Mouse (Mus musculus) lung, postnatal 14 days (tissue): ENCODE measurements around the gene Frrs1.
A peak's percentile ranks its signal among the peaks of the same experiment; 100 is the strongest.

Source experiments
- DNase-seq: peaks from one replicate; pipeline ENCODE4 v3.0.0; 2021

Gene Frrs1

DNA sequence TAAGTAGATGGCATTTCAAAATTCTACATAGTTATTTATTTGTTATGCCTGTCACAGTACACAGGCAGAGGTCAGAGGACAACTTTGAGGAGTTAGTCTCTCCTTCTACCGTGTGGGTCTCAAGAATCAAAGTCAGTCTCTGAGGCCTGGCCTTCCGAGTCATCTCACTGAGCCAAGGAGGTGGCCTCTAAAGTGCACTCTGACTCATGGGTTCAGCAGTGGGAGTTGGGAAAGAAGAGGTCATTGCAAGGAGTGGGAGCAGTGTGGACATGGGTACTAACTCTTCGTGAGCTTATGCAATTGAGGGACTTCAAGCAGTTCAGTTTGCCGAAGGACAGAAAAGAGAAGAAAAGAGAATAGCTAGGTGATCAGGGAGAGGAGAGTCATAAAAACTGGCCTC is 10.3 kb upstream of the Frrs1 start:
- DNase-seq: no peak

DNA sequence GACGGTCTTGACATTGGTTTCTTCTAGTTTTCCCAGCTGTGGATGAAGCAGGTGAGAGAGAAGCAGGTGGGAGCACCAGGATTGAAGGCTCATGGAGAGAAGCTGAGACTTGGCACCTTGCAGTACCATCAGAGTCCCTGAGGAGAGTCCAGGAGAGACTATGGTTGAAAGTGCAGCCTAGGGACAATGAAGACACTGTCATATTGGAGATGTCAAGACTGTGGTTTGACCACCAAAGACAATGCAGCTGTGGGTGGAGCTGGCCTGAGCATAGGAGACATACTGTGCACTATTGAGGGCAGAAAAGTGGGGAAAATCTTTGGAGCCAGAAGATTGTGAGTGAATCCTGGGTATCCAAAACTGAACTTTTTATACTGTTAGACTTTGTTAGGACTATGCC is 8.9 kb upstream of the Frrs1 start:
- no peak for DNase-seq

DNA sequence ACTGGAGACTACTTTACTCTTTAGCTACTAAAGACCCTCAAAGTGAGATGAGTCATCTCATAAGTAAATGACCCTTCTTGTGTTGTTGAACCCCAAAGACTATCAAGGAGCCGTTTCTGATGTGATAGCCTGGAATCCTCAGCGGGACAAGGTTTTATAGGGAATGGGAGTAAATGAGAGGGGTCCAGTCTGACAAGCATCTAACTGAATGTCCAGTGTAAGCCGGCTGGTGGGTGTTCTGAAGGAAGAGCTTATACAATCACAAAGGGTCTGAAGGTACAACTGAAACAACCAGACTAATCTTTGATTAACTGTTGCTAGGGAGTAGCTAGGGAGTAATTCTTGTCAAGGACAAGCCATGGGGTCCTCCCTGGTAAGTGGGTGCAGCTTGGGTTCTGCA is 6.8 kb upstream of the Frrs1 start:
- no peak for DNase-seq

DNA sequence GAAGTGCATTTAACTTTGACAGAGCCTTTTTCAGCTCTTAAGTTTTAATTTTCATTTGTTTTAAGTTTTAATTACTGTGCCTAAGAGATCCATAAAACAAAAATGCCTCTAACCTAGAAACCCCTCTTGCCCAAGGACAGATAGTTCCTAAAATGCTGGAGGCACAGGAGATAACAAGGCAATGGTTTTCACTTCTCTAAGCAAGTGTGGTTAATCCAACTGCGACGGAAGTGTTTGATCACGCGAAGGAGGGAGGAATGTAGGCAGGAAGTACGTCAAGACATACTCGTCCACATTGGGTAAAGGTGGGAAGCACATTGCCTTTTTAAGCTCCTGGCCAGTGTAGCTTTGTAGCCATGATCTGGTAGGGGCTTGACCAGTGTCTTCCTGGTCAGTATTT is 1.7 kb upstream of the Frrs1 start:
- DNase-seq: no peak

DNA sequence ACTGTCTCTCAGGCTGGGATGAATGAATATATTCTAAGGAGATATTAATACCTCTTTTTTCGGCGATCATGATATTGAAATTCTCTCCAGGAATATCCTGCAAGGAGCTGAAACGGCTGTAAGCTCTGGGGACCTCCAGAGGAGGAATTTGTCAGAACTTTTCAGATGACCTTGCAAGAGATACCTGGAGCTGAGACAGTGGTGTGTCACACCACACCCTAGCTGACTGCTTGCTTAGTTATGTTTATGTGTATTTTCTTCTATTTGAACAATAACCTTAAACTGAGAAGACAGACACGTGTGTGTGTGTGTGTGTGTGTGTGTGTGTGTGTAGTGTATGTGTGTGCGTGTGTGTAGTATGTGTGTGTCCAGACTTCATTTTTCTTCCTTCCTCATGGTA is 488 bp downstream of the Frrs1 start:
- no peak for DNase-seq

DNA sequence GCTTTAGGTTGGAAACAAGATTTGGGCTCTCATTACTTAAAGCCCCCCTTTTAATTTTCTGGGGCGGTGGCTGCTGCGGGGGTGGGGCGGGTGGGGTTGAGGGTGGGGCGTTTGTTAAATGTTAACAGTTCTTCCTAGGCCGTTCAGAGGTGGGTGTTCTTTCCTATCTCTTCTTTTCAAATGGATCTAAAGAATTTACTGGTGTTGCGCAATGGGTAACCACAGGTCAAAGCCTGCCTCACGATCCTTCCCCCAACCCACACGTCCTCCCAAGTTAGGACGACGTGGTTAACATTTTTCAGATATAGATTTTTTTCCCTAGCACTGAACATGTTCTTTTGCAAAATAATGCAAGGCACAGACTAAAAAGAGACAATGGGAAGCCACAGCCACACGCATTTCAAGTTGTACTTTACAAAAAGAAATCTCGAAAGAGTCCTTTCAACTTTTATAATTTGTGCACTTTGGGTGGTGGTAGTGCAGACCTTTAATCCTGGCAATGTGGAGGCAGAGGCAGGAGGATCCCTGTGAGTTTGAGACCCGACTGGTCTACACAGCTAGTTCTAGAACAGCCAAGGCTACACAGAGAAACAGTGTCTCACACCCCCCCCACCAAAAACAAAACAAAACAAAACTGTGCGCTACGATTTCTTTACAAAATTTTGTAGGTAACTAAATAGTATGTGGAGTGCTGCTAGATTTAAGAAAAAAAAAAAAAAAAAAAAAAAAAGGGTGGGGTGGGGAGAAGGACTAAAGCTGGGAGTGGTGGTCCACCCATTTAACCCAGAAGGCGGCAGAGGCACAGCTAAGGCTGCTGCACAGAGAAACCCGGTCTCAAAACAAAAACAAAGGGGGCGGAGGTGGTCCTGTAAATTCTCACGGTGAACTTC is 1.3 kb downstream of the Frrs1 start:
- no peak for DNase-seq

DNA sequence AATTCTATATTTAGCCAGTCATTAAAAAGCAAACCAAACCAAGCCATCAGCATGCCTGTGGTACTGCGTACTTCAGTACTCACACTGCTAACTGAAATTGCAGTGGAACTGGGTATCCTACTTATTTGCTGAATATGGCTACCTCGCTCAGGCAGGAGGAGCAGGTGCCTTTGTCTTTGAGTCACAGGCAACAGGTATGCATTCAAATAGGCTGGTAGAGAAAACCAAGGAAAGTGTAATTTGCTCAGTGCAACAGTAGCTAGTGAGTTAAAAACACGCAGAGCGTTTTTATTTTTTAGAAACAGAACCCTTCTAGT is 1.9 kb downstream of the Frrs1 start:
- DNase-seq: no peak

DNA sequence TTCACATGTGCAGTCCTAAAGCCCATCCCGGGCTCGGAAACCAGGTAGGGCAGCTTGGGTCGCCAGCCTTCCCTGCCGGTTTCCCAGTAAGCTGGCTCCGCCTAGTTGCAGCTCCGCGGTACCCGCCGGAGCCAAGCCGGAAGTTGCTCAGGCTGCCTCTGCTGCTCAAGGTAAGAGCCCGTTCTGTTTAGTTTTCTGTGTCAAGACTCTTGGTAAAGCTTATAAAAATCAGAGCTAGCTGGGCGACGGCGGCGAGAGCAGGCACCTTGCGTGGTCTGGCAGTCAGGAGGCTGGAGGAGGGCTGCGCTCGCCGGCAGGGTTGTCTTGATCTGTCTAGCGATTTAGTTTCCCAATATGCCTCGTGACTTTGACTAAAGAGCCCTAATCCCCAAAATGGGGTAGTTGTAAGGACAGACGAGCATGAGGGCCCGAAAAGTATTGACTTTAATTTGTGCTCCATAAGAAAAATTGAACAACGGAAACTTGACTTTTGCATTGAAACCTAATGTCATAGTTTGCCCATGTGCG is 2.3 kb downstream of the Frrs1 start:
- DNase-seq: peak; percentile 67

DNA sequence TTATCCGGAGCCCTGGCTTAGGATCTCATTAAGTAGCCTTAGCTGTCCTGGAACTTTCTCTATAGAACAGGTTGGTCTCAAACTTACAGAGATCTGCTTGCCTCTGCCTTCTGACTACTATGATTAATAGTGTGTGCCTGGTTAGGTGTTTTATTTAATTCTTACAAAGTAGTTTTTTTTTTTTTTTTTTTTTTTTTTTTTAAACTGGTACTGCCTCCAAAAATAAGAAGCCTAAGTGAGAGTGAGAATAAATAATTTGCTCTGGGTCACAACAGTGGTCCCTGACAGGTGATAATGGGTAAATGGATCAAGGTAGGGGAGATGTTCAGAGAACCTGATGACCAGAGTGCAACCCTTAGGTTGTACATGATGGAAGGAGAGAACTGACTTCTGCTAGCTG is 3.4 kb downstream of the Frrs1 start:
- DNase-seq: no peak

DNA sequence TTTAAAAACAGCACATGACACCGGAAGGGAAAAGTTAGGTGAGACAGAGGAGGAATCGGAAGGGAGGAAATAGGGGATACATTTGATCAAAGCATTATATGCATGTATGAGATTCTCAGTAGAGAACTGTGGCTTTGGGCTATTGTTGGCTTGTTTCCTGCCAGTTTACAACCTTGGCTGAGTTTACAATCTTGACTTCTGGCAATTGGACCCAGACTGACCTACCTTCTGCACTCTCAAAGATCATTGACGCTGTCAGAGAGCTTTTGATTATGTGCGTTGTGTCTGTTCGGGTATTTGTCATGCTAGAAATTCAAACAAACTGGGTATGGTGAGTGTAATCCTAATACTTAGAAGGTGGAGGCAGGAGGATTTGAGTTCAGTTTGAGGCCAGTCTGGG is 5.2 kb downstream of the Frrs1 start:
- DNase-seq: no peak

DNA sequence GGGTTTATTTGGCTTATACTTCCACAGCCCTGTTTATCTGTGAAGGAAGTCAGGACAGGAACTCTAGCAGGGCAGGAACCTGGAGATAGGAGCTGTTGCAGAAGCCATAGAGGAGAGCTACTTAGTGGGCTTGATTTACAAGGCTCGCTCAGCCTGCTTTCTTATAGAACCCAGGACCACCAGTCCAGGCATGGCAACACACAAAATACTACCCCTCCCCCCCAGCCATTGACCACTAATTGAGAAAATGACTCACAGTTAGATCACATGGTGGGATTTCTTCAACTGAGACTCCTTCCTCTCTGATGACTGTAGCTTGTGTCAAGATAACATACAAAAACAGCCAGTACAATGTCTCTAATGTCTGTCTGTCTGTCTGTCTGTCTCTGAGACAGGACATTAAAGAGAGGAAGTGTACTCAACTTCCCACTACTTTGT is 6.0 kb downstream of the Frrs1 start:
- DNase-seq: no peak

DNA sequence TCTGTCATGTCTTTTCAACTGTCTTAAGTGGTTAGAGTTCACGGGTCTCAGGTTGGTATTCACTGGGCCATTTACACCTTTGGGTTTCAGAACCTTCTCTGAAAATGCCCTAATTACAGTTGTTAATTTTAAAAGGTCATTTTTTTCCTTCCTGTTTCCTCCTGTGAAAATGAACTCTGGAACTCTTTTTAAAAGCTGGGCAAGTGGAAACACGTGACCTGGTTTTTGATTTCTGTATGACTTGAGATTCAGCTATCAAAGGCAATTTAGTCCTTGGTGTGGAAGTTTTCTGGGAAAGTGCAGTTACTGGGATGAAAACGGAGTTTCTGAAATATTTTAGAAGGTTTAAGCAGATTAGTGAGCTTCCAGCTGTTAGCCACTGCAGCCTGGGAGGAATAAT is 11.1 kb downstream of the Frrs1 start:
- no peak for DNase-seq

DNA sequence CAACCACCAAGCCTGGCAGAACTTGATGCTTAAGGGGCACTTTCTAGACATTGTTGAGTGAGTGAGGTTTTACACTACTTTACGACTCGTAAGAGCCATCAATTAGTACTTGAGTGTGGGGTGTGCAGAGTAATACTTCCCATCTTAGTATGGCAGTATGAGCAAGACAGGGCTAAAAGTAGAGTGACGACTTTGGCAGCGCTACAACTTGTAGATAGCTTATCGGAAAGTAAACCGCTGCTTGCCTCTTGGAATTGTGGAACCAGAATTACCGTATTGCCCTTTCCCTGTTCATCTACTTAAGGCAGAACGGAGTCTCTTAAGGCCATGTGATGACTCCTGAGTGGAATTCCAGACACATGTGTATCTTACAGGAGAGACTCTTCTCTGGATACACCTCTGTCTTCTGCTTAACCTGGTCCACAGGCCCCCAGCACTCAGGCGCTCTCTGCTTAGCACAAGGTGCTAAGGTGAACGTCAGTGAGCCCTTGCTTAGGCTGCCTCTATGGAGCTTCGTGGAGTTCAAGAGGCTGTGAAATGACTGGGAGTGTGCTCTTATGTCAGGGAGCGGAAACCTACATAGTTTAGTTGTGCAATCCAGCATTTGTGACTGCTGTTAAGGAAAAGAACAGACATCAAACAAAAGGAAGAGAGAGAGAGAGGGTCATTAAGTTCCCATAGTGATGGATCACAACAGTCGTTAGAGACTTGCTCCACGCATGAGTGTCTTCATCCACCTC is 23.1 kb downstream of the Frrs1 start:
- peak; percentile 41 for DNase-seq

DNA sequence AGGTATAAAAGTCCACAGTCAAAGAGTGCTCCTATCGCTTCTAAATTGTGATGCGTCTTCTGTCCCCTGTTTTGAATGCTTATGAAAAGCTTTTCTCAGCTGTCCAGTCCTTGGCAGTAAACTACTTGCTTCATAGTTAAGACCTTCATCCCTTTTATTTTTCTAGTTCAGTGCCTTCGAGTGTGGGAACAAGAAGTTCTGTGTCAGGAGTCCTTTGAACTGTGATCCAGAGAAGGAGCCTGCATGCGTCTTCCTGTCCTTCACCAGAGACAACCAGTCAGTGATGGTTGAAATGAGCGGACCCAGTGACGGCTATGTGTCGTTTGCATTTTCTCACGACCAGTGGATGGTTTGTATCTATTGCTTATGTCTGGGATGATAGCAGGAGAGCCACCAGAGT is 25.7 kb downstream of the Frrs1 start:
- DNase-seq: no peak

DNA sequence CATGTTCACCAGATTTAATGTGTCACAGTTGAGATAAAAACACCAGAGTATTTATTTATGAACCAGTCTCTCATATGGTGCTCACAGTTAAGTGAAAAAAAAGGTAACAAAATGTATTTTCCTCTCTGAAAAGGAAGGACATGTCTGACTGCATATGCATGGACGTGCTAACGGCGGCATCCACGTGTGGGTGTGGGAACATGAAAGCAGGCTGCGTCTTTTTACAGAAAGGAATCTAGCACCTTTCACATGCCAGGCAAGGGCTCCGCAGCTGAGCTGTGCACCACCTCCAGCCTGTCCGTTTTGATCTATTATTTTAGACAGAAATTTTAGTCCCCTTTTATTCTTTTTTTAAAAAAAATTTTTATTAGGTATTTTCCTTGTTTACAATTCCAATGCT is 30.1 kb downstream of the Frrs1 start:
- DNase-seq: no peak

DNA sequence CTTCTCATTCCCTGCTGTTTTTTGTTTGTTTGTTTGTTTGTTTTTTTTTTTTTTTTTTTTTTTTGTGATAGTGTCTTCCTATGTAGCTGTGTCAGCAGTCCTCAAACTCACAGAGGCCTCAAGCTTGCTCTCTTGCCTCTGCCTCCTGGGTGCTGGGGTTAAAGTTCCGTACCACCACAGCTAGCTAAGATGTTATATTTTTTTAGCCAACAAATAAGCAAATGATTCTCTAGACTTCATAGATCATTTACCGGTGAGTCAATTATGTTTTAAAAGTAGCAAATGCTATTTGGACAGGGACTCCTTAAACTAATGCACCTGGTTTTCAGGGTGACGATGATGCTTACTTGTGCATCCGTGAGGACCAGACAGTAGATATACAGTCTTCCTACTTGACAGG is 31.3 kb downstream of the Frrs1 start:
- no peak for DNase-seq

DNA sequence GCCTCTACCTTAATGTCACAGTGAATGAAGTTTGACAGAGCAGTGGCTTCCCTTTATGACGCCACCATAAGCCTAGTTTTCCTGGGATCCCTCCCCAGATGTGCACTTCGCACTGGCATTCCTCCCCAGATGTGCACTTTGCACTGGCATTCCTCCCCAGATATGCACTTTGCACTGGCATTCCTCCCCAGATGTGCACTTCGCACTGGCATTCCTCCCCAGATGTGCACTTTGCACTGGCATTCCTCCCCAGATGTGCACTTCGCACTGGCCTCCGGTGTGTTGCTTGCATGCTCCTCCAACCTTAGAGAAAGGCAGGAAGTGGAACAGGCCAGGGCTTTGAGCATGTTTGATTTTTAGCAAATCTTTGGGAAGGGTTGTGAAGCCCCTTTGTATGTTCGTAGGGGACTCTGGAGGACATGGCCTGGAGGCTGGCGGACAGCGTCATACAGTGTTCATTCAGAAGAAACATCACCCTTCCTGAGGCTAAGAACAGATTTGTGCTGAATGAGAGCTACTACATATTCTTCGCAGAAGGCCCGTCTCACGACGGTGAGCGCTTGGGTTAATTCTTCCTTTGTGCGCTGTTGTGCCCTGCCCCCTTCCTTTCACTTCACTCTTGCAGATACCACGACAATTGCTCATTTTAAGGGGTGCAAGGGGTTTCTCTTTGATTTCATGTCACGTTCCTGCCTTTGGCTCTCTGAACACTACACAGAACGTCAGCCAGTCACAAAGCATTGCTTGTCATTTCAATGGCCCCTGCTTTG is 32.4 kb downstream of the Frrs1 start:
- DNase-seq: no peak

DNA sequence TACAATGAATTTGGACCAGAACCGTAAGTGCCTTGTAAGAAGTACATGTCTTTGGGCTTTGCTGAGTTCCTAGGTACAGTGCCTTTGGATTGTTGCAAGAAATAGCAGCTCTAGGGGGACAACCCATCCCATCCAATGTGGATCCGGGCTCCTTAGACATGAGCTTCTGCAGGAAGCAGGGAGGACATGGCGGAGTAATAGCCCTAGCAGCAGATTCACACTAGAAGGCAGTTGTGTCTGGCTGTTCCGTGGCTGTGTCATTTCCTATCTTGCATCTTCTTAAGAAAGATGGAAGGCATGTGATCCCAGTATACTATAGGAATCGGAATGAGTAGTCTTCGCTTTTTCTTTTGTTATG is 32.9 kb downstream of the Frrs1 start:
- DNase-seq: no peak

DNA sequence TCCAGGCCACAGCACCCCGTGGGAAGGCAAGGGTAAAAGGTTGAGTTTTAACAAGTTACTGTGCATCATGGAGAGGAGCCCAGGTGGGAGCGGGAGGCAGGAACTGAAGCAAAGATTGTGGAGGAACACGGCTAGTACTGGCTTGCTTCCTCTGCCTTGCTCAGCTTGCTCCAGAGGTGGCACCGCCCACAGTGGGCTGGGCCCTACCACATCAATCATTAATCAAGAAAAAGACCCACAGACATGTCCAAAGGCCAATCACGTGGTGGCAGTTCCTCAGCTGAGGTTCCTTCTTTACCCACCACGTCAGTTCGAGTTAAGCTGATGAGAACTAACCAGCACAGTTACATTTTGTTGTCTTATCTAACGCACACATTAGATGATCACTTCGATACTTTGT is 33.6 kb downstream of the Frrs1 start:
- DNase-seq: no peak

DNA sequence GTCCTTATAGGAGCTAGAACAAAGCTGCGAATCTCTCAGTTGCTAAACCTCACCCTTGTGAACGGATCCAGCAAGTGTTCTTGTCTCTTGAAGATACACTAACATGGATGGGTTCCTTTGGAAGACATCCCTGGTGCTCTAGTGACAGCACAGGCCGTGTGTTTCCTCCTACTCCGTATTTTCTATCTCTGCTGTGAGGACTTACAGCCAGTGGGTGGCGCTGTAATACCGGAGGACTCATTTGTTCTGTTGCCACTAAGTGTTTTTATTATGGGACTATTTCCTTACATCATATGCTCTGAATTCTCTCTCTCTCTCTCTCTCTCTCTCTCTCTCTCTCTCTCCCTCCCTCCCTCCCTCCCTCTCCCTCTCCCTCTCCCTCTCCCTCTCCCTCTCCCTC is 44.9 kb downstream of the Frrs1 start:
- DNase-seq: peak; percentile 80

DNA sequence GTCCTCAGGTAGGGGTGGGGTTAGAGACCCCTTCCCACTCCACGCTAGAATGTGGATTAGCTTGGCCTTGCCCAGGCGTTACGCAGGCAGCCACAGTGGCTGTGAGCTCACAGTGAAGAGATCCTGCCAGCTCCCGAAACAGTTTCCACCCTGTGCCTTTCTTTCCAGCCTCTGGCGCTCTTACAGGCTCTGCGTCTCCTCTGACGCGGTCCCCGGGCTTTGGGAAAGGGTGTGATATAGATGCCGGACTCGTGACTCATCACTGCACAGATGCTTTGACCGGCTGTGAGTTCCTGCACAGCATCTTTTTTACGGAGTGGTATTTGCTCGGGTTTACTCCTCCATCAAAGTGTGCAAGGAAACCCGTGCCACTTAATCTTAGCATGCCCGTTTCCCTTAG is 46.6 kb downstream of the Frrs1 start:
- no peak for DNase-seq

DNA sequence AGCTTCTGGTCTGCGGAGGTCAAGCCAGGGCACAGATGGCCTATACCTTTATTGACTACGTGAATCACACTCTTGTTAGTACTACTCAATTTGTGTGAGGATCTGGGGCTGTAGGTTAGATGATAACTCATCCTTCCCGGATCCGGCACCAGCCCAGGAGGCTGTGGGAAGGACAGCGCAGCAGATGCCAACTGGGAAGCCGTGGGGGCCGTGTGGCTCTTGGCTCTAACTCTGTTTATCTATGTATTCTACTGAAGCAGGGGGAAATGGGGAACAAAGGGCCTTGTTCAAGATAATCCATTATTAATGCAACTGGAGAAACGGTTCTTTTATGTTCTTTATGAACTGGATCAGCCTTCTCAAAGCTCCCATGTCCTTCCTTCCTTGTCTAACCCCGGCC is 47.3 kb downstream of the Frrs1 start:
- DNase-seq: no peak

DNA sequence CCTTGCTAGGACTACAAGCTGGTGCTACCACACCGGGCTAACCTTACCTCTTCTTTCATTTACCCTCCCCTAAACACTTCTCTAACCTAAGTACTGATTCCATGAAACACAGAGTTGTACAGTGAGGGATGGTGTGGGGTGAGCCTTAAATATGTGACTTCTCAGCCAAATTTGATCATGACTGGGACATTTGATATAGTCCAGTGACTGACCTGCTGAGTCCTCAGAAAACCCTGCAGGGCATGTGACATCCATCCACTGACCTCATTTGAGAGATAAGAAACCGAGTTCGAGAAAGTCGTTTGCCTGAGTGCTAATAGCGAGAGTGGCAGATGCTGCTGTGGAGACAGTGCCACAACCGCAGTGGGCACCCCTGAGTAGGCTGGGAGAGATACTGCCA is 55.1 kb downstream of the Frrs1 start:
- no peak for DNase-seq

DNA sequence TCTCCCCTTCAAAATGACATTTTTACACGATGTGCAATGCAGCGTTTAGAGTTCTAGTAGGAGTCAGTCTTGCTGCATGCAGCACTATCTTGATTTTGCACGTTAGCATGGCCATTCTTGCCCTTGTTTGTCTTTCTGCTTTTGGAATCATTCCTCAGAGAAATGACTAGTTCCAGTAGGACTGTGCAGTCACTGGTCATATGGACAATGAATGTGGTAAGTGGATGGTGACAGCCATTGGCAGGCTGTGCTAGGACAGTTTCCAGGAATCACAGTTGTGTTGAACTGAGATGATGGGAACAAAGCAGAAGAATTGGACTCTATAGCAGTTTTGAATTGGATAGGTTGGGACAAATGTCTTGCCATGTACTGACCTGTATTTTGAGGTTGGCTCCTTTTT is 55.7 kb downstream of the Frrs1 start:
- DNase-seq: no peak
